Mouse (Mus musculus) lung, embryonic 15.5 days (tissue): ENCODE measurements around the gene Gemin5. TPM values are rescaled to one million over a fixed set of nuclear protein-coding genes. Genes with fewer than 3 reads are reported as not detected.
A peak's percentile ranks its signal among the peaks of the same experiment; 100 is the strongest.

Experiments used
- ATAC-seq: fragments of 200-750 bp; cut with Nextera tagmentation; 2 replicates; pipeline ENCODE4 v1.8.0; 2017; ENCODE audit warnings: moderate number of reproducible peaks, borderline replicate concordance; ENCODE audit not compliant: low FRiP score, low TSS enrichment; ENCODE audit errors: extremely low read depth
- H3K27ac ChIP-seq: fragments of 300-500 bp; sonication (generic); 2 replicates; pipeline ENCODE4 v1.5.1; 2015; ENCODE audit warnings: moderate library complexity, mild to moderate bottlenecking, inconsistent platforms
- H3K27me3 ChIP-seq: fragments of 300-500 bp; sonication (generic); 2 replicates; pipeline ENCODE4 v1.6.1; 2015; ENCODE audit warnings: inconsistent platforms
- H3K36me3 ChIP-seq: fragments of 300-500 bp; sonication (generic); 2 replicates; pipeline ENCODE4 v1.6.1; 2015; ENCODE audit warnings: inconsistent platforms
- H3K4me1 ChIP-seq: fragments of 300-500 bp; sonication (generic); 2 replicates; pipeline ENCODE4 v1.6.1; 2015; ENCODE audit warnings: inconsistent platforms
- H3K4me2 ChIP-seq: fragments of 300-500 bp; sonication (generic); 2 replicates; pipeline ENCODE4 v1.6.1; 2015; ENCODE audit warnings: inconsistent platforms, mild to moderate bottlenecking, moderate library complexity
- H3K4me3 ChIP-seq: fragments of 300-500 bp; sonication (generic); 2 replicates; pipeline ENCODE4 v1.5.1; 2015; ENCODE audit warnings: mild to moderate bottlenecking, inconsistent platforms
- H3K9ac ChIP-seq: fragments of 300-500 bp; sonication (generic); 2 replicates; pipeline ENCODE4 v1.6.1; 2015; ENCODE audit warnings: inconsistent platforms
- H3K9me3 ChIP-seq: fragments of 300-500 bp; sonication (generic); 2 replicates; pipeline ENCODE4 v1.6.1; 2016; ENCODE audit warnings: inconsistent platforms
- WGBS: fragments of 180-500 bp; shearing (Covaris S2); methylation state at CpG from one replicate; pipeline ENCODE4 v1.1.7; 2015; 5-methylcytosine and 5-hydroxymethylcytosine counted together
- polyA plus RNA-seq: library from polyadenylated mRNA; unstranded; fragments of >200 nt; fragmentation: Nextera tagmentation; extraction: Ambion mirVana; gene quantifications from 2 replicates; pipeline ENCODE4 v1.2.1, GENCODE M21; 2015

Gene Gemin5
- polyA plus RNA-seq, 1 experiment from 2014 or later = 20.2 TPM

DNA sequence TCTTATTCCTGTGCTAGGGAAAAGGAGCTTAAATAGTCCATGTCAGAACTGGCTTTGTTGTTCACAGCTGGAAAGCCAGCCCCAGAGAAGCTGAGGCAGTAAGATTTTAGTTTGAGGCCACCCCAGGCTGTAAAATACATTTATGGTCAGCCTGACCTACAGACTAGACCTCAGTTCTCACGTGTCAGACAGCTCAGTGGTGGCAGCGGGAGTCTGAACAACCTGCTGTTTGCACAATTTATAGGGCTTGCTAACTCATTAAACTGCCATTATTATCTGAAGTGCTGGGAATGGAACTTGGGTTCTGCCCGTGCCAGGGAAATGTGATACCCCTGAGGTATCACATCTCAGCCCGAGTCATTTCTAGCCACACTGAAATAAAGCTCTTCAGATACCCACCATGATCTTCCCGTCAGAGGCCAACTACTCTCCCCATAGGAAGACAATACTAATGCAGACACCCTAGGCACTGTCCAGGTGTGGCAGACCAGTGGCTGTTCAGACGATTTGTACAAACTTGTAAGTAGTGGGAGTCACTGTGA lies 39.0 kb downstream of the Gemin5 start:
- Histone ChIP-seq H3K27ac (no peak overlapping the region), H3K9ac (no peak overlapping the region), H3K27me3 (no peaks in the 10 kb centered on the region), H3K4me1 (no peaks in the 10 kb centered on the region), H3K4me3 (no peak overlapping the region), H3K4me2 (no peak overlapping the region), H3K9me3 (no peaks in the 10 kb centered on the region), H3K36me3 (peaks cover 65% of the 10 kb centered on the region)
- 81% methylated on average over 6 of the region's 6 CpGs for WGBS
- no peak for ATAC-seq

DNA sequence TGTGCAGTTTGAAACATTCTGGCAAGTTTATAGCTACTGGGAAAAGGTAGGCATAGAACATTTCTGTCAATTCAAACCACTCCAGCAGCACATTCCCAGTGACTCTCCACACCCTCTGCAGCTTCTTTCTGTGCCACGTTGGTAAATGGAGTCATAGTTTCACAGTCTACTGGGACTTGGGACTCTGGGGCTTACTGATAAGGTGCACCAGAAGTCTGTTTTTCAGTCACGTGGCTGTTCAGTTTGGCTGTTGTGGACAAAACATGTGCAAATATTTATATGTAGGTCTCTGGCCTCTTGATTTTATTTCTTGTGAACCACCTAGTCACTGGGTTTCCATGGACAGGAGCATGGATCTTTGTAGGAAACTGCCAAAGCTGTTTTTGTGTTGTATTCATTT lies 40.8 kb downstream of the Gemin5 start:
- Histone ChIP-seq H3K4me2 (no peak overlapping the region), H3K4me3 (no peak overlapping the region), H3K27me3 (no peaks in the 10 kb centered on the region), H3K9me3 (no peaks in the 10 kb centered on the region), H3K36me3 (peaks cover 67% of the 10 kb centered on the region), H3K4me1 (no peaks in the 10 kb centered on the region), H3K9ac (no peak overlapping the region), H3K27ac (no peak overlapping the region)
- ATAC-seq = no peak
- WGBS = 77% methylated on average over 2 of the region's 2 CpGs

- Histone ChIP-seq H3K27ac (no peak overlapping the region), H3K4me2 (no peak overlapping the region), H3K27me3 (no peaks in the 10 kb centered on the region), H3K4me3 (no peak overlapping the region), H3K9ac (no peak overlapping the region), H3K9me3 (no peaks in the 10 kb centered on the region), H3K36me3 (peaks cover 64% of the 10 kb centered on the region), H3K4me1 (no peaks in the 10 kb centered on the region)
- ATAC-seq = peak; percentile 53
- 51% methylated on average over 7 of the region's 7 CpGs for WGBS
Observed at GRCm38 (mm10) chr11:58126397-58127160, 41.8 kb downstream of the Gemin5 start.

DNA sequence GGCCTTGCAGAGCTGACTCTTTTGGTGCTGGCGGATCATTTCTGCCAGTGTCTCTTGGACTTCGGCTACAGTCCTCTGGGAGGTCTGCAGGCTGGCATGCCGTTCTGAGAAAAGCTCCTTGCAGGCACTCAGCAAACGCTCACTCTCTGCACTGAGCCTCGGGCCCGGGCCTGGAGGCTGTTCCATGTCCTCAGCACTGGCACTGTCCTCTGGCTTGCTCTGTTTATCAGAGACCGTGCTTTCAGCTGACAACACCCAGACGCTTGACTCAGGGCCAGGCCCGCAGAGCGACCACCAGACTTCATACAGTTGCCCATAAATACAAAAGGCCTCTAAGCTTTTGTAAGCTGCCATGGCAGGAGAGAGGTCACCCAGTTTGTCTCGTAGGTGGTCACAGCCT lies 43.3 kb downstream of the Gemin5 start:
- no peak for ATAC-seq
- H3K9ac ChIP-seq = no peak overlapping the region

GRCm38 (mm10) chr11:58123711-58124110 lies 44.6 kb downstream of the Gemin5 start:
- ATAC-seq = no peak
- no peak overlapping the region for H3K27ac ChIP-seq

More for the DNA sequence above, 43.3 kb downstream of the Gemin5 start:
- H3K4me2 ChIP-seq = no peak overlapping the region
- H3K9me3 ChIP-seq = no peaks in the 10 kb centered on the region
- WGBS = 57% methylated on average over 11 of the region's 11 CpGs
- peaks cover 63% of the 10 kb centered on the region for H3K36me3 ChIP-seq
- no peaks in the 10 kb centered on the region for H3K4me1 ChIP-seq
- H3K27ac ChIP-seq = no peak overlapping the region
- H3K27me3 ChIP-seq = no peaks in the 10 kb centered on the region
- no peak overlapping the region for H3K4me3 ChIP-seq

GRCm38 (mm10) chr11:58121351-58121750 lies 47.0 kb downstream of the Gemin5 start:
- Histone ChIP-seq H3K36me3 (peaks cover 69% of the 10 kb centered on the region), H3K4me2 (no peak overlapping the region), H3K27me3 (no peaks in the 10 kb centered on the region), H3K27ac (no peak overlapping the region), H3K4me3 (no peak overlapping the region), H3K4me1 (no peaks in the 10 kb centered on the region), H3K9ac (no peak overlapping the region), H3K9me3 (no peaks in the 10 kb centered on the region)
- no peak for ATAC-seq
- WGBS = 89% methylated on average over 9 of the region's 9 CpGs

More at GRCm38 (mm10) chr11:58123711-58124110, 44.6 kb downstream of the Gemin5 start:
- Histone ChIP-seq H3K4me2 (no peak overlapping the region), H3K9ac (no peak overlapping the region), H3K4me1 (no peaks in the 10 kb centered on the region), H3K4me3 (no peak overlapping the region), H3K9me3 (no peaks in the 10 kb centered on the region), H3K36me3 (peaks cover 63% of the 10 kb centered on the region), H3K27me3 (no peaks in the 10 kb centered on the region)
- WGBS = 90% methylated on average over 2 of the region's 2 CpGs

DNA sequence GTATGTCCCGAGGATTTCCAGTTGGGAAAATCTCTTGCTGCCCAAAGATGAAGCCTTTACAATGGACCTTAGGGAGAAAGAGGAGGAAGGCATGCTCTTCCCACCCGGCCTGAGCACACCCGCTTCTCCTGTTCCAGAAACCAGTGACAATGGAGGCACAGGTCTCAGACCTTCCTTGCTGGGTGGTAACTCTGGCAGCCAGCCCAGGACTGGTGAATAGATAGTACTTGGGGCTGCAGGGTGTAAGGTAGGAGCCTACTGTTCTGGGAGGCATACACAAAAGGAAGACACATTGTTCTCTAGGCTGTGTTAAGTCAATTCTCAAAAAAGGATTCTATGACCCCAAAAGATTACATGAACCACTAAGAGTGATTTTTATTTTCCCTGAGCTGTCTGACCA lies 47.7 kb downstream of the Gemin5 start:
- H3K4me1 ChIP-seq = no peaks in the 10 kb centered on the region
- H3K4me3 ChIP-seq = no peak overlapping the region
- H3K9me3 ChIP-seq = no peaks in the 10 kb centered on the region
- no peak for ATAC-seq
- H3K27ac ChIP-seq = no peak overlapping the region
- H3K4me2 ChIP-seq = no peak overlapping the region
- no peaks in the 10 kb centered on the region for H3K27me3 ChIP-seq
- H3K9ac ChIP-seq = no peak overlapping the region
- H3K36me3 ChIP-seq = peaks cover 72% of the 10 kb centered on the region
- WGBS = 83% methylated on average over 3 of the region's 3 CpGs

GRCm38 (mm10) chr11:58117044-58117652 lies 51.2 kb downstream of the Gemin5 start:
- no peak for ATAC-seq
- Histone ChIP-seq H3K4me3 (no peak overlapping the region), H3K4me1 (no peaks in the 10 kb centered on the region), H3K9me3 (no peaks in the 10 kb centered on the region), H3K27ac (no peak overlapping the region), H3K9ac (no peak overlapping the region), H3K4me2 (no peak overlapping the region), H3K27me3 (no peaks in the 10 kb centered on the region), H3K36me3 (peaks cover 88% of the 10 kb centered on the region)
- WGBS = 90% methylated on average over 10 of the region's 10 CpGs

DNA sequence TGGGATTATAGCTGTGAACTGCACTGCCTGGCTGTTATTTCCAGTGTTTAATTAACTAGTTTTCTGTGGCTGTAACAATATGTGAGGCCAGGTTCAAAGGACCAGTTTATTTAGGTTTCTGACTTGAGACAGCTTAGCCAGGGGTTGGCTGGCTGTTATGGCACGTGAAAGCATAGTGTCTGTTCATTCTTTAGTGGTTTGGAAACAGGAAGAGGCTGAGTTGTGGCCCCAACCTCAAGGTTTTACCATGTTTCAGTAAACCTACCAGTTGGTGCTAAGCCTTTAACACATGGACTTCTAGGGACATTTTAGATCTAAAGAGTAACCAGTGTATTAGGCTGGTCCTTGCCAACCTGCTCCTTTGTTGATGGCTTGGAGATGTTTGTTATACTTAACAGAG lies 51.8 kb downstream of the Gemin5 start:
- Histone ChIP-seq H3K4me2 (no peak overlapping the region), H3K9me3 (no peaks in the 10 kb centered on the region), H3K27me3 (no peaks in the 10 kb centered on the region), H3K27ac (no peak overlapping the region), H3K36me3 (peaks cover 88% of the 10 kb centered on the region), H3K4me3 (no peak overlapping the region), H3K9ac (no peak overlapping the region), H3K4me1 (no peaks in the 10 kb centered on the region)
- 86% methylated on average over 1 of the region's 1 CpGs for WGBS
- no peak for ATAC-seq

DNA sequence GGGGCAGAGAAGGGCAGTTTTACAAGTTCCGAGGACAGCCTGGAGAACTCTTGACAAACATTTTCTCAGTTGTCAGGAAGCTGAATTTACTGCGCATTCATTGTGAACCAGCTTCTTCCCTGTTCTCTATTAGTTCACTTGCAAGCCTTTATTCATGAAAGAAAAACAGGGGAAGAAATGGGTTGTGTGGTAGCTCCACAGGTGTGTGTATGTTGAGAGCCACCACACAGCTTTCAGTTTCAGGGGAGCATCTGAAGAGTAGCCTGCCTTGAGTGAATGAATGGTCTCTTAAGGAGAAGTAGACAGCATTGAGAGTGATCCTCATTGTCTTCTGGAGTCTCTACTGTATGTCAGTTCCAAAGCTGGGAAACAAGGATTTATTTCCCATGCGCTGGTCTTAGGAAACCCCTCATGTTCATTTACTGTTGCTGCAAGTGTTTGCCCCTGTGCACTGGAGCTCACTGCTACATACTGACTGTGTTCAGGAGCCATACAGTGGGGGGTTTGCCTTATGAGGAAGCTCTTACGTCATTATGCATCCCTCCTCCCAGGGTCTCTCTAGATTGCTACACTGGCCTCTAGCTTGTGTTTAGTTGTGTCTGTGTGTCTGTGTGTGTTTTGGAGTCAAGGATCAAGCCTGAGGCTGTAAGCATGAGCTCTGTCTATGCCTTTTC lies 60.5 kb downstream of the Gemin5 start:
- Histone ChIP-seq H3K36me3 (peaks cover 33% of the 10 kb centered on the region), H3K4me2 (no peak overlapping the region), H3K27ac (no peak overlapping the region), H3K27me3 (no peaks in the 10 kb centered on the region), H3K4me1 (peaks cover 16% of the 10 kb centered on the region), H3K9me3 (no peaks in the 10 kb centered on the region), H3K4me3 (no peak overlapping the region), H3K9ac (no peak overlapping the region)
- no peak for ATAC-seq
- 79% methylated on average over 4 of the region's 4 CpGs for WGBS

DNA sequence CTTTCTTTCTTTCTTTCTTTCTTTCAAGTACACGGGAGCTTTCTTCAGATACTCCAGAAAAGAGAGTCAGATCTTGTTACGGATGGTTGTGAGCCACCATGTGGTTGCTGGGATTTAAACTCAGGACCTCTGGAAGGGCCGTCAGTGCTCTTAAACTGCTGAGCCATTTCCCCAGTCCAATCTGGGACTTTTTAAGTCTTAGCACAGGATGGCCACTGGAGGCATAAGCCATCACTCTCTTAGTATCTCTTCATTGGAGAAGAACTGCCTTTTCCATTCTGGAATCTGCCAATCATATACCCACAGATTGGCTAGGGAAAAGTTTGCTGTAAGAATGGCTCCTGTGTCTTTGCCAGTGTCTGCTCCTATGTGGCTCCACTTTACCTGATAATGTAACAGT lies 61.3 kb downstream of the Gemin5 start:
- Histone ChIP-seq H3K27me3 (no peaks in the 10 kb centered on the region), H3K9me3 (no peaks in the 10 kb centered on the region), H3K9ac (no peak overlapping the region), H3K4me2 (no peak overlapping the region), H3K27ac (no peak overlapping the region), H3K4me3 (no peak overlapping the region), H3K4me1 (peaks cover 16% of the 10 kb centered on the region), H3K36me3 (peaks cover 25% of the 10 kb centered on the region)
- ATAC-seq = no peak
- WGBS = 47% methylated on average over 3 of the region's 3 CpGs

GRCm38 (mm10) chr11:58104351-58104791 lies 64.0 kb downstream of the Gemin5 start:
- H3K9me3 ChIP-seq = no peaks in the 10 kb centered on the region
- peak; percentile 0; the same call in 1 of the 2 replicates for ATAC-seq
- peaks cover 16% of the 10 kb centered on the region for H3K4me1 ChIP-seq
- peak overlapping the region; percentile 90 for H3K4me3 ChIP-seq
- under 1% methylated on average over 24 of the region's 24 CpGs for WGBS
- peak overlapping the region; percentile 63 for H3K4me2 ChIP-seq
- peak overlapping the region; percentile 95 for H3K9ac ChIP-seq
- H3K36me3 ChIP-seq = no peaks in the 10 kb centered on the region
- H3K27me3 ChIP-seq = no peaks in the 10 kb centered on the region
- peak overlapping the region; percentile 85 for H3K27ac ChIP-seq
